Mouse (Mus musculus): ENCODE measurements around the gene Gm28035.

DNA sequence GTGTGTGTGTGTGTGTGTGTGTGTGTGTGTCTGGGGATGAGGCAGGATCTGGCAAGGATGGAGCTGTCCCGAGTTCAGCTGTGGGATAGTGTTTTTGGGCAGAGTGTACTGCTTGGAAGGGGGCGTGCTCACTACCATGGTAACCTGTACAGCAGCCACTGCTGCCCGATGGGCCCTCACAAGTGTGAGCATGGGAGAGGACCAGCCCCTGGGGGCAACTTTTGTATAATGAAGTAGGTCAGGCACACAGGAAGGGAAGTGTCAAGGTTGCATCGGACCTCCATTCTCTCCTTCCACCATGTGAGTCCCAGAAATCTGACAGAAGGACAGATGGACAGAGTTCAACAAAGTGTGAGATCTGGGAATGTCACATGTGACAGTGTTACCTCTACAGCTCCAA, 7.3 kb downstream of the Gm28035 start:
- TF ChIP-seq POLR2A (IDR thresholded peaks at IDR 0.05; ENCODE audit: insufficient read depth, low read depth, low read length) = no peak
- TF ChIP-seq CTCF (IDR thresholded peaks at IDR 0.05; ENCODE audit: insufficient read depth, low read depth, low read length) = no peak

Data from olfactory bulb, adult 2 months (tissue).